Mouse (Mus musculus): ENCODE data around the gene Sprr2a3.
"Not testable (repeated sequence)": the region's sequence is repeated elsewhere in the genome, so short reads cannot be mapped to it uniquely, and the experiment has no call there.

Sprr2a3 gene

GRCm38 (mm10) chr3:92285101-92285500, at the start of gene Sprr2a3:
Gene Sprr2a3 (plus strand): TSS chr3:92285417.
- DNase-seq (ENCODE audit: low read depth in 1 of 2, low spot score in 2 of 2), result not testable (repeated sequence)

DNA sequence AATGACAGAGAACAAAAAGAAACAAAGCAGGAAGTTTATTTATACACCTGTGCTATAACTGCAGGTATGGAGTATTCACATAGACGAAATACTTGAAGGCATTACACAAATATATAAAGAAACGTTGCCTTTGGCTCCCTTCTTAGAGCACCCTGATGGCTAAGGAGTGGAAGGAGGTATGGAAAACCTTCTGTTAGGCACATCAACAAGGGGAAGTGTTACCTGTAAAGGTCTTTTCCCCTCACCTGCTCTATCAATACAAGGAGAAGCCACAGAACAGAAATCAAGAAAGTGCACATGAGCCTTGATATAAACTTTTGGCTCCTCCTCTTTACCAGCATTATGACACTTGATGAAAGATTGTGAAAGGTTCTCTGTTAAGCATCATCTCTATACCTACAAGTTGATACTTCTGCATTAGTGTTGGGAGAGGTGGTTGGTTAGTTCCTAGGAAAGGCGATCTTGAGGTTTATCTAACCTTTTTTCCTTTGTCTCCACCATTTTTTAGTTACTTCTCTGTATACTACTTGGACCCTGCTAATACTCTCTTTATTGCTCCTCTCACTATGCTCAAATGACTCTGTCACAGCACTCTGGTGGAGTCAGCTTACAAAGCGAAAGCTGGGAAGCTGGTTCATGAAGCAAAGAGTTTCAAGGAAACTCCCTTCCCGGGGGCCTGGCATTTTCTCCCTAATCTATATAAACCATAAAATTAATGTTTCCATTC, 48.6 kb upstream of the Sprr2a3 start:
- DNase-seq (ENCODE audit: low read depth in 1 of 2, low spot score in 2 of 2), result not testable (repeated sequence)

DNA sequence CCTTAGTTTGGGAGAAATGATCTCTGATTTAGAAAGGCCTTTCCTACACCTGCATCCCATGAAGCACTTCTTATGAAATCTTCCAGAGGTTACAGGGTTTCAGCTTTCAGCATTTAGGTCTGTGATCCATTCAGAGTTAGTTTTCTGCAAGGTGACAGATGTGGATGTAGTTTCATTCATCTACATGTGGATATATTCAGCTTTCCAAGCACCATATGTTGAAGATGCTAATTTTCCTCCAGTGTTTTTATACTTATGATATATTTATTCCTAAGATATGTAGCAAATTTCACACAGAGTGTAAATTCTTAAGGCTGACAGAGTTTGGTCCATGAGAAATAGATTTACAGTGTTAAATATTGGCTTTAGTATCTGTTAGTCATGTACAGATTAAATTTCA, 46.5 kb upstream of the Sprr2a3 start:
- DNase-seq (ENCODE audit: low read depth in 1 of 2, low spot score in 2 of 2), result not testable (repeated sequence)

- not testable (repeated sequence) for DNase-seq (ENCODE audit: low read depth in 1 of 2, low spot score in 2 of 2)
Observed at GRCm38 (mm10) chr3:92239197-92239596, 46.0 kb upstream of the Sprr2a3 start.

DNA sequence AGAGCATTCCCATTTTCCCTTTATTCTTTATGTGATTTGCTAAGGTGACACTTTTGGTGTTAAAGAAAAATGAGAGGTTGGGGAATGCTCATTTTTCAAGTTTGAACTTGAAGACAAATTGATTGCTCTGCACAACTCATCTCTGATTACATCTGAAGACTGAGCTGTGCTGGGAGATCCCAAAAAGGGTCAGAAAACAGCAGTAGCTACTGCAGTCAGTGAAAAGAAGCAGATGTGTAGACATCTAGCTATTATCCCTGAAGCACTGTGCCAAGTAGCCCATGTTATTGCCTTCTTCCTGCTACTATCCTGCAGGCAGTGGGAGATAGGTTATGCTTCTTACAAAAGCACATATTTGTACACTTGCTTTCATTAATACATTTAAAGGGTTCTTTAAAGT, 40.4 kb upstream of the Sprr2a3 start:
- DNase-seq (ENCODE audit: low read depth in 1 of 2, low spot score in 2 of 2), result not testable (repeated sequence)

GRCm38 (mm10) chr3:92246245-92246644, 39.0 kb upstream of the Sprr2a3 start:
- not testable (repeated sequence) for DNase-seq (ENCODE audit: low read depth in 1 of 2, low spot score in 2 of 2)

GRCm38 (mm10) chr3:92248494-92248893, 36.7 kb upstream of the Sprr2a3 start:
- DNase-seq (ENCODE audit: low read depth in 1 of 2, low spot score in 2 of 2), result not testable (repeated sequence)

- DNase-seq (ENCODE audit: low read depth in 1 of 2, low spot score in 2 of 2), result not testable (repeated sequence)
Observed at GRCm38 (mm10) chr3:92250450-92250849, 34.8 kb upstream of the Sprr2a3 start.

- DNase-seq (ENCODE audit: low read depth in 1 of 2, low spot score in 2 of 2), result not testable (repeated sequence)
Observed at GRCm38 (mm10) chr3:92253860-92254259, 31.4 kb upstream of the Sprr2a3 start.

- DNase-seq (ENCODE audit: low read depth in 1 of 2, low spot score in 2 of 2), result not testable (repeated sequence)
Observed at GRCm38 (mm10) chr3:92258526-92258925, 26.7 kb upstream of the Sprr2a3 start.

GRCm38 (mm10) chr3:92263462-92263861, 21.8 kb upstream of the Sprr2a3 start:
- not testable (repeated sequence) for DNase-seq (ENCODE audit: low read depth in 1 of 2, low spot score in 2 of 2)

DNA sequence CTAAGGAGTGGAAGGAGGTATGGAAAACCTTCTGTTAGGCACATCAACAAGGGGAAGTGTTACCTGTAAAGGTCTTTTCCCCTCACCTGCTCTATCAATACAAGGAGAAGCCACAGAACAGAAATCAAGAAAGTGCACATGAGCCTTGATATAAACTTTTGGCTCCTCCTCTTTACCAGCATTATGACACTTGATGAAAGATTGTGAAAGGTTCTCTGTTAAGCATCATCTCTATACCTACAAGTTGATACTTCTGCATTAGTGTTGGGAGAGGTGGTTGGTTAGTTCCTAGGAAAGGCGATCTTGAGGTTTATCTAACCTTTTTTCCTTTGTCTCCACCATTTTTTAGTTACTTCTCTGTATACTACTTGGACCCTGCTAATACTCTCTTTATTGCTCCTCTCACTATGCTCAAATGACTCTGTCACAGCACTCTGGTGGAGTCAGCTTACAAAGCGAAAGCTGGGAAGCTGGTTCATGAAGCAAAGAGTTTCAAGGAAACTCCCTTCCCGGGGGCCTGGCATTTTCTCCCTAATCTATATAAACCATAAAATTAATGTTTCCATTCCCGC, 13.7 kb upstream of the Sprr2a3 start:
- DNase-seq (ENCODE audit: low read depth in 1 of 2, low spot score in 2 of 2), result not testable (repeated sequence)

- not testable (repeated sequence) for DNase-seq (ENCODE audit: low read depth in 1 of 2, low spot score in 2 of 2)
Observed at GRCm38 (mm10) chr3:92273504-92273903, 11.7 kb upstream of the Sprr2a3 start.

DNA sequence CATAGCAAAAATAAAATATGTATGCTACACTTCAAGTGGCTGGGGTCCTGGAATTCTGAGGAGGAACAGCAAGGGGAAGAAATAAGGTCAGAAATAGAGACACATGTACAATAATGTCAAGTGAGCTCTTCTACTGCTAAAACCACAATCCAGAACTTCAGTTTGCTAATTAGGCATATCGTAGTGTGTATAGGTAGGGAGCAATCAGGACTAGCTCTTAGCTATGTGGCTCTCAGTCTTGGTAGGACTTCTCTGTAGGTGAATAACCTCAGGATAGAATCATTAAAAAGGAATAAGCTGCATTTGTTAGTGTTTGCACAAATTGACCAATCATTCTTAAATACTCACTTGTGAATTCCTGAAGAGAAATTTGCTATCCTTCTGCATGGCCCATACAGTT, 11.2 kb upstream of the Sprr2a3 start:
- DNase-seq (ENCODE audit: low read depth in 1 of 2, low spot score in 2 of 2), result not testable (repeated sequence)

DNA sequence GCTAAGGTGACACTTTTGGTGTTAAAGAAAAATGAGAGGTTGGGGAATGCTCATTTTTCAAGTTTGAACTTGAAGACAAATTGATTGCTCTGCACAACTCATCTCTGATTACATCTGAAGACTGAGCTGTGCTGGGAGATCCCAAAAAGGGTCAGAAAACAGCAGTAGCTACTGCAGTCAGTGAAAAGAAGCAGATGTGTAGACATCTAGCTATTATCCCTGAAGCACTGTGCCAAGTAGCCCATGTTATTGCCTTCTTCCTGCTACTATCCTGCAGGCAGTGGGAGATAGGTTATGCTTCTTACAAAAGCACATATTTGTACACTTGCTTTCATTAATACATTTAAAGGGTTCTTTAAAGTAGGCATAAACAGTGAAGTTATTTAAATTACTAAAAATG, 5.6 kb upstream of the Sprr2a3 start:
- not testable (repeated sequence) for DNase-seq (ENCODE audit: low read depth in 1 of 2, low spot score in 2 of 2)

- DNase-seq (ENCODE audit: low read depth in 1 of 2, low spot score in 2 of 2), result not testable (repeated sequence)
Observed at GRCm38 (mm10) chr3:92280963-92281606, 4.1 kb upstream of the Sprr2a3 start.

DNA sequence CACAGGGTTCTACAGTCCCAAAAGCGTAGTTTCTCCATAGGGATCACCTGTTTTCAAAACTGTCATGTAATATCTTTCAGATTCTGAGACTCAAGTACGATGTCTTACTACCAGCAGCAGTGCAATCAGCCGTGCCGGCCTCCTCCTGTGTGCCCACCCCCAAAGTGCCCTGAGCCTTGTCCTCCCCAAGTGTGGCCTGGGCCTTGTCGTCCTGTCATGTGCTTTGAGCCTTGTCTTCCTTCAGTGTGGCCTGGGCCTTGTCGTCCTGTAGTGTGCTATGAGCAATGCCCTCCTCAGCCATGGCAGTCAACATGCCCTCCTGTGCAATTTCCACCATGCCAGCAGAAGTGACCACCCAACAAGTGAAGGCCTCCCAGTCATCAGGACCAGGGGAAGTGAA, 3.3 kb downstream of the Sprr2a3 start:
- DNase-seq (ENCODE audit: low read depth in 1 of 2, low spot score in 2 of 2), result not testable (repeated sequence)

GRCm38 (mm10) chr3:92307406-92307805, 22.2 kb downstream of the Sprr2a3 start:
- no peak for DNase-seq (ENCODE audit: low read depth in 1 of 2, low spot score in 2 of 2)

- no peak for DNase-seq (ENCODE audit: low read depth in 1 of 2, low spot score in 2 of 2)
Observed at GRCm38 (mm10) chr3:92316320-92316719, 31.1 kb downstream of the Sprr2a3 start, which contains the start of gene Sprr2b. Gene Sprr2b (plus strand): TSS chr3:92316620.

- DNase-seq (ENCODE audit: low read depth in 1 of 2, low spot score in 2 of 2), result no peak
Observed at GRCm38 (mm10) chr3:92317384-92317783, 32.2 kb downstream of the Sprr2a3 start.

GRCm38 (mm10) chr3:92336278-92336677, 51.1 kb downstream of the Sprr2a3 start:
- no peak for DNase-seq (ENCODE audit: low read depth in 1 of 2, low spot score in 2 of 2)

DNA sequence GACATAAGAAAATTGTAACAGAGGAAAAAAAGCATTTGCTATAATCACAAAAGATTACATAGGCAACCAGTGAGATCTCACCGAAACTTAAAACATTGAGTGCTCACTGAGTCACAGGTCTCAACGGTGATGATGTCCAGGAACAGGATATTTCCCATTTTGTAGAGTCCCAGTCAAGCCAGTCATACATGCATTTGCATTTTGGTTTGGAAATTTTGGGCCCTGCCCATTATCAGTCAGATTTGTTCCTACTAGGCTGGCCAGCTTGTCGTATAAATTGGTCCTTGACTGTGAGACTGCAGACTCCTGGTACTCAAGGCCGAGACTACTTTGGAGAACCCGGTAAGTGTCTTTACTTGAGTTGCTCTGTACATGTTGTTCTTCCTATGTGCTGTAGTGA, 53.6 kb downstream of the Sprr2a3 start, which contains the start of gene Sprr2d:
TSS of gene Sprr2d (plus strand) at position 301 of the 400 bp plus-strand sequence.
- no peak for DNase-seq (ENCODE audit: low read depth in 1 of 2, low spot score in 2 of 2)
